Mouse (Mus musculus) left cerebral cortex, adult 8-10 months (tissue): Measurements from ENCODE around the gene Gm44790. TPM values are rescaled to one million over a fixed set of nuclear protein-coding genes. Genes with fewer than 3 reads are reported as not detected.
A peak's percentile ranks its signal among the peaks of the same experiment; 100 is the strongest.

Source experiments
- DNase-seq, 2 experiments: peaks; one replicate each; pipeline ENCODE4 v3.0.0; 2022; ENCODE audit warnings: low spot score in 2 of 2
- total RNA-seq, 4 experiments: library from RNA; stranded (reverse); gene quantifications; 2 replicates each; pipeline ENCODE4 v1.2.4; 2022

The Gm44790 gene
- total RNA-seq, 4 experiments from 2014 or later = 0.84 to 3.2 TPM; not detected in 2

GRCm38 (mm10) chr6:86403728-86404099 is 22.7 kb upstream of the Gm44790 start:
- DNase-seq = peak in 1 of 2 experiments; percentile 100

- DNase-seq = peak; percentile 87 to 97
These were observed 22.2 kb upstream of the Gm44790 start, which contains the start of gene Tia1 for GRCm38 (mm10) chr6:86404100-86404861. Gene Tia1, plus strand, starts transcription at chr6:86404219.

- DNase-seq = no peak
These were observed 21.5 kb upstream of the Gm44790 start for GRCm38 (mm10) chr6:86404996-86405395.

- no peak for DNase-seq
These were observed 20.2 kb upstream of the Gm44790 start for GRCm38 (mm10) chr6:86406306-86406705.

GRCm38 (mm10) chr6:86418711-86419110 is 7.7 kb upstream of the Gm44790 start:
- no peak for DNase-seq

GRCm38 (mm10) chr6:86419239-86419638 is 7.2 kb upstream of the Gm44790 start:
- DNase-seq = no peak

- DNase-seq = no peak
These were observed 6.0 kb upstream of the Gm44790 start for GRCm38 (mm10) chr6:86420491-86420890.

GRCm38 (mm10) chr6:86431531-86431930 is 5.1 kb downstream of the Gm44790 start:
- no peak for DNase-seq

GRCm38 (mm10) chr6:86433696-86434095 is 7.2 kb downstream of the Gm44790 start:
- DNase-seq = no peak

GRCm38 (mm10) chr6:86437711-86438110 is 11.3 kb downstream of the Gm44790 start:
- DNase-seq = no peak

GRCm38 (mm10) chr6:86438272-86439118 is 12.0 kb downstream of the Gm44790 start, which contains the start of gene C87436:
Gene C87436, plus strand, starts transcription at chr6:86438374.
- DNase-seq = peak; percentile 93 to 98

- no peak for DNase-seq
These were observed 12.7 kb downstream of the Gm44790 start for GRCm38 (mm10) chr6:86439119-86439496.

GRCm38 (mm10) chr6:86439531-86439930 is 13.1 kb downstream of the Gm44790 start:
- DNase-seq = no peak

- DNase-seq = no peak
These were observed 15.1 kb downstream of the Gm44790 start for GRCm38 (mm10) chr6:86441571-86441970.

GRCm38 (mm10) chr6:86445551-86445950 is 19.1 kb downstream of the Gm44790 start:
- DNase-seq = no peak

- no peak for DNase-seq
These were observed 20.6 kb downstream of the Gm44790 start for GRCm38 (mm10) chr6:86446927-86447568.

GRCm38 (mm10) chr6:86456727-86457126 is 30.3 kb downstream of the Gm44790 start:
- DNase-seq = no peak

GRCm38 (mm10) chr6:86463079-86463478 is 36.6 kb downstream of the Gm44790 start:
- DNase-seq = no peak

GRCm38 (mm10) chr6:86471317-86471716 is 44.9 kb downstream of the Gm44790 start:
- DNase-seq = no peak

GRCm38 (mm10) chr6:86471760-86472099 is 45.3 kb downstream of the Gm44790 start:
- no peak for DNase-seq

- DNase-seq = peak; percentile 98 to 99
These were observed 45.9 kb downstream of the Gm44790 start for GRCm38 (mm10) chr6:86472100-86472955.
